25 mouse cellular contexts compared by ENCODE assay signal in the genomic region with DNA sequence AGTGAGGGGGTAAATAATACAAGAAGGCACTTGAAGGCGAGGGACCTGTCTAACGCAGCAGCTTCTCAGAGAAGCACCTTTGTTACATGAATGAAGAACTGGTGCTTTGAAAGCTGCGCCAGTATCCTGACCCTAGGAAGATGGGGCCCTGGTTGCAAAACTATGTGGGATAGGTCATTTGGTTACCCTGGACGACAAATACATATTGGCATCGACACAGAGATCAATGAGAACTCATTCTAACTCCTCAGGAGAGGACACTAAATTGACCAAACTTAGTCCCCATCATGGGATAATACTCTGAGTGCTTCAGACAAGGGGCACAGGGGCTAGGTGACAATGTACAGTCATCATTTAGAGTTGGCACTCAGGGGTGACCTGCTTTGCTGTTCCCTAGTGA.
A peak's percentile ranks its signal among the peaks of the same experiment; 100 is the strongest.
DNase-seq lines count a peak whose midpoint lies in the region; ATAC-seq and TF ChIP-seq lines count a peak whose summit lies in the region.
"Had no signal": no experiment of that assay in that cellular context is flagged by ENCODE, and none has a peak within 500 bp of the region (broad histone marks: within the 10 kb centered on the region; RNA-seq: fewer than 3 reads in every experiment).

No protein-coding gene starts in this region.

- peaks cover 40% of the 10 kb centered on the region for H3K4me1 ChIP-seq in heart, postnatal 0 days (ENCODE audit: control insufficient read depth, insufficient read depth)
- peaks cover 2% of the 10 kb centered on the region; the same call in 1 of the 2 replicates for H3K4me1 ChIP-seq in liver, adult 2 months (ENCODE audit: control insufficient read depth, insufficient read depth, low read length)
- H3K4me1 ChIP-seq in liver, embryonic 12.5 days, result 0 out of 2 replicates have a peak, but pooled peaks cover 4% of the 10 kb centered on the region
- H3K4me1 ChIP-seq in olfactory bulb, adult 2 months (ENCODE audit: control insufficient read depth, insufficient read depth, low read length), result peaks cover 16% of the 10 kb centered on the region

- TF ChIP-seq EP300 in heart, postnatal 0 days (IDR thresholded peaks at IDR 0.05; ENCODE audit: low read depth), result no peak

- intact Hi-C loops in gastrocnemius, adult 2 months (cut with DNase I), result no loop called here

- no peaks in the 10 kb centered on the region for H3K36me3 ChIP-seq in heart, postnatal 0 days (replicated peaks; ENCODE audit: control insufficient read depth, insufficient read depth, low read length)
- no peaks in the 10 kb centered on the region for H3K36me3 ChIP-seq in liver, adult 2 months (ENCODE audit: control insufficient read depth, insufficient read depth, low read length)
- H3K36me3 ChIP-seq in liver, embryonic 12.5 days, result no peaks in the 10 kb centered on the region
- H3K36me3 ChIP-seq: embryonic facial prominence, embryonic 12.5 days; G1E had no signal

- no peaks in the 10 kb centered on the region for H3K9me3 ChIP-seq in heart, postnatal 0 days (replicated peaks; ENCODE audit: control insufficient read depth, low read length)
- no peaks in the 10 kb centered on the region for H3K9me3 ChIP-seq in liver, embryonic 12.5 days (replicated peaks)
- H3K9me3 ChIP-seq: embryonic facial prominence, embryonic 10.5 days; embryonic facial prominence, embryonic 12.5 days; forebrain, embryonic 12.5 days had no signal

- H3K9ac ChIP-seq in heart, postnatal 0 days (replicated peaks; ENCODE audit: low read depth, low read length), result no peak overlapping the region
- H3K9ac ChIP-seq in liver, adult 2 months (ENCODE audit: low read depth, low read length), result no peak overlapping the region
- H3K9ac ChIP-seq in liver, embryonic 12.5 days, result no peak overlapping the region
- H3K9ac ChIP-seq: embryonic facial prominence, embryonic 12.5 days; forebrain, embryonic 12.5 days had no signal

- no peaks in the 10 kb centered on the region for H3K27me3 ChIP-seq in heart, postnatal 0 days (ENCODE audit: control insufficient read depth, insufficient read depth, low read length)
- no peaks in the 10 kb centered on the region for H3K27me3 ChIP-seq in liver, adult 2 months (ENCODE audit: control insufficient read depth, insufficient read depth, low read length)
- no peaks in the 10 kb centered on the region for H3K27me3 ChIP-seq in liver, embryonic 12.5 days (replicated peaks)
- H3K27me3 ChIP-seq: CH12.LX; embryonic facial prominence, embryonic 12.5 days; forebrain, embryonic 12.5 days; Patski had no signal

- no peak overlapping the region for H3K4me3 ChIP-seq in gastrocnemius, adult 2 months
- H3K4me3 ChIP-seq in heart, postnatal 0 days (ENCODE audit: low read depth, low read length), result no peak overlapping the region
- H3K4me3 ChIP-seq in liver, adult 2 months (ENCODE audit: insufficient read depth, low read depth, low read length), result no peak overlapping the region
- H3K4me3 ChIP-seq in liver, embryonic 12.5 days, result no peak overlapping the region
- no peak overlapping the region for H3K4me3 ChIP-seq in olfactory bulb, adult 2 months (ENCODE audit: insufficient read depth, low read depth, low read length)
- H3K4me3 ChIP-seq: embryonic facial prominence, embryonic 10.5 days; embryonic facial prominence, embryonic 12.5 days; forebrain, embryonic 12.5 days had no signal

- peak overlapping the region; percentile 61 for H3K27ac ChIP-seq in gastrocnemius, adult 2 months
- 0 out of 2 replicates have a peak overlapping the region, but pooled peaks have one; percentile 25 for H3K27ac ChIP-seq in heart, postnatal 0 days (ENCODE audit: low read depth)
- H3K27ac ChIP-seq in liver, adult 2 months (replicated peaks; ENCODE audit: insufficient read depth, low read depth, low read length), result no peak overlapping the region
- H3K27ac ChIP-seq in liver, embryonic 12.5 days, result no peak overlapping the region
- H3K27ac ChIP-seq in olfactory bulb, adult 2 months (ENCODE audit: insufficient read depth, low read depth, low read length), result peak overlapping the region; percentile 92
- H3K27ac ChIP-seq: embryonic facial prominence, embryonic 10.5 days; embryonic facial prominence, embryonic 12.5 days; forebrain, embryonic 12.5 days had no signal

- no peak for DNase-seq in gastrocnemius, adult 2 months
- DNase-seq in gastrocnemius, postnatal 4 days (ENCODE audit: low spot score in 2 of 2), result no peak
- no peak for DNase-seq in heart, postnatal 0 days (ENCODE audit: low spot score)
- DNase-seq in heart, postnatal 4 days, result no peak
- DNase-seq in liver, adult 2 months (ENCODE audit: extremely low read depth, low read depth, low spot score), result peak; percentile 63
- DNase-seq: adrenal gland, adult 8-10 months; adrenal gland, postnatal 14 days; adrenal gland, postnatal 36 days; B cell, adult 2 months; cerebellum, adult 11-12 months; cerebellum, adult 2 months; cerebellum, adult 9-10 months; cerebellum, postnatal 10 days; cerebellum, postnatal 25 days had no signal

- no peak for TF ChIP-seq CTCF in gastrocnemius, adult 2 months (IDR thresholded peaks at IDR 0.05)
- TF ChIP-seq CTCF in heart, postnatal 0 days (IDR thresholded peaks at IDR 0.05; ENCODE audit: low read depth), result no peak
- TF ChIP-seq CTCF in liver, adult 2 months (IDR thresholded peaks at IDR 0.05; ENCODE audit: low read depth, low read length), result no peak
- no peak for TF ChIP-seq CTCF in olfactory bulb, adult 2 months (IDR thresholded peaks at IDR 0.05; ENCODE audit: insufficient read depth, low read depth, low read length)

- TF ChIP-seq POLR2A in liver, adult 2 months (IDR thresholded peaks at IDR 0.05; ENCODE audit: extremely low read depth, insufficient read depth, low read length), result no peak
- no peak for TF ChIP-seq POLR2A in olfactory bulb, adult 2 months (IDR thresholded peaks at IDR 0.05; ENCODE audit: insufficient read depth, low read depth, low read length)

- no peak for ATAC-seq in heart, postnatal 0 days (ENCODE audit: insufficient read depth, low read depth)
- no peak for ATAC-seq in liver, embryonic 12.5 days
- ATAC-seq: activated CD4-positive, CD25-positive, alpha-beta regulatory T cell, adult 4 months; CD4-positive, CD25-positive, alpha-beta regulatory T cell, adult 4 months; forebrain, embryonic 14.5 days; Patski had no signal

- H3K4me2 ChIP-seq in heart, postnatal 0 days (ENCODE audit: low read depth, low read length), result no peak overlapping the region
- no peak overlapping the region for H3K4me2 ChIP-seq in liver, embryonic 12.5 days
- H3K4me2 ChIP-seq: embryonic facial prominence, embryonic 12.5 days; forebrain, embryonic 12.5 days had no signal

- no peaks in the 10 kb centered on the region for H3K79me2 ChIP-seq in liver, adult 2 months (ENCODE audit: control insufficient read depth, insufficient read depth, low read length)

- 94% methylated on average over 5 of the region's 5 CpGs for WGBS in heart, postnatal 0 days
- WGBS in liver, adult 2 months, result 39% methylated on average over 5 of the region's 5 CpGs
- 66% methylated on average over 5 of the region's 5 CpGs for WGBS in liver, embryonic 12.5 days (ENCODE audit: insufficient replicate concordance)
- 81% methylated on average over 5 of the region's 5 CpGs for WGBS in olfactory bulb, adult 2 months

Comparison
In these comparisons a context has a peak if more than half of its experiments do, and no peak if none do; other contexts are left out.
1. H3K27ac ChIP-seq: peak in gastrocnemius, adult 2 months (single experiment), heart, postnatal 0 days (single experiment) and olfactory bulb, adult 2 months (single experiment); none in liver, adult 2 months (single experiment) and liver, embryonic 12.5 days (single experiment).